Mouse (Mus musculus) adrenal gland, postnatal 4 days (tissue): ENCODE measurements around the gene Pcna. TPM values are rescaled to one million over a fixed set of nuclear protein-coding genes. Genes with fewer than 3 reads are reported as not detected.

ENCODE experiments used
- DNase-seq, 2 experiments: peaks; one replicate each; pipeline ENCODE4 v3.0.0; 2021 to 2022; ENCODE audit warnings: low spot score in 2 of 2, mixed read lengths in 2 of 2
- total RNA-seq, 2 experiments: library from RNA; stranded (reverse); gene quantifications; 2 replicates each; pipeline ENCODE4 v1.2.3; 2021

The Pcna gene
- total RNA-seq, 2 experiments from 2014 or later: 141 to 161 TPM

- no peak for DNase-seq
These were observed 17.1 kb downstream of the Pcna start for GRCm38 (mm10) chr2:132235975-132236374.

DNA sequence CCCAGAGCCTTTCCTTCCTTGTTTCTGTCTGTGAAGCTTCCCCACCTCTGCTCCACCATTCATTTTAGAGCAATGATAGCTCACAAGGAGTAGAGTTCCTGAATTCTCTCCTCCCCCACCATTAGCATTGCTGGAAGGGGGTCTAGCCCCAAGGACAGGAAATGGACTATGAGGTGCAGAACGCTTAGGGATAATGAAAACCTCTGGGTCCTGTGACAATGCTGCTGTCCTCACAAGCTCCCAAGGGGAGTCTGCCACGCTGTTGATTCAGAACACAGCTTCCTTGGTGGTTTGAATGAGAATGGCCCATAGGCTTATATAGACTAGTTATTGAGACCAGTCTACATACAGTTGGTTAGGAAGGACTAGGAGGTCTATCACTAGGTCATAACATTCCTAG is 17.8 kb downstream of the Pcna start:
- no peak for DNase-seq

GRCm38 (mm10) chr2:132233985-132234765 is 18.9 kb downstream of the Pcna start:
- DNase-seq: no peak

GRCm38 (mm10) chr2:132232413-132232945 is 20.6 kb downstream of the Pcna start:
- no peak for DNase-seq

DNA sequence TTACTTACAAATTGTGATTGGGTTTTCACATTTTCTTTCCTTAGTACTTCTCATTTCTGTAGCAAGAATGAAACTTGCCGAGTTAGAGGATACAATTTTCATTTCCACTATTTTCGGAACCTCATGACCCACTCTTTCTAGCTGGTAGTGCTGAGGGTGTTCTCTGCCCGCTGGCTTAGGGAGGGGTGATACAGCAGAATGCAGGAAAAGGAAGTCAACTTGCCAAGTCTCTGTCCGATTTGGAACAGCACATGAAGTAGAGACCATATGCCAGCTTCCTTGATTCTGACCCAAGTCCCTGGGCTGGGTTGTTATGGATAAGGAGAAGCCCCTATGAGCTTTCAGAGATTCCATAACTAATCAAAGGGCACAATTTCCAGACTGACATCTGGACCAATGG is 28.8 kb downstream of the Pcna start:
- no peak for DNase-seq

- no peak for DNase-seq
These were observed 31.5 kb downstream of the Pcna start for GRCm38 (mm10) chr2:132221611-132222073.

DNA sequence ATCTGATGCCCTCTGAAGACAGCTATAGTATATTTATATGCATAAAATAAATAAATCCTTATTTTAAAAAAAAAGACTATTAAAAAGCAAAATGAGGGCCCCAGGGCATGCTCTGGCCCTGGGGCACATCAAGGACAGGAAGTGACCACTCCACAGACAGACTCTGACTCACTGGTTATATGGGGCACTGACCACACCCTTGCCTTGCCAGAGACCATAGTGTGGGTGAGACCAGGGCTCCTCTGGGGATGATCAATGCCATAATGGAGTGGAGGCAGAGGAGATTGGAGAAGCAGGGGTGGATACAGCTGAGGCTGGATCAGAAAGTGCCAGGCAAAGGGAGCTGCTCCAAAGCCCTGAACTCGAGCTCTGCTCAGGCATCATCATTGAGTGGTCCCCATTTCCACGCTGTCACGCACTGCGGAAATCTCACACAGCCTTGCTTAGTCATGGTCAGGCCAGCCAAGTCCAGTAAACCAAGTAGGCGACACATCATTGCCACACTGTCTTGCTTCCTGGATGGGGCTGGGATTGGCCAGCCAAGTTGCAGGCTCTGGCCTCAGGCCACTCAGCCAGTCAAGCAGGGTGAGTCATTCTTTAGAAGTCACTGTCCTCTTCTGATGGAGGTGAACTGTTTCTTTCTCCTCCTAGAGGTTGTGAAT is 41.0 kb downstream of the Pcna start:
- DNase-seq: peak; percentile 17 to 39

DNA sequence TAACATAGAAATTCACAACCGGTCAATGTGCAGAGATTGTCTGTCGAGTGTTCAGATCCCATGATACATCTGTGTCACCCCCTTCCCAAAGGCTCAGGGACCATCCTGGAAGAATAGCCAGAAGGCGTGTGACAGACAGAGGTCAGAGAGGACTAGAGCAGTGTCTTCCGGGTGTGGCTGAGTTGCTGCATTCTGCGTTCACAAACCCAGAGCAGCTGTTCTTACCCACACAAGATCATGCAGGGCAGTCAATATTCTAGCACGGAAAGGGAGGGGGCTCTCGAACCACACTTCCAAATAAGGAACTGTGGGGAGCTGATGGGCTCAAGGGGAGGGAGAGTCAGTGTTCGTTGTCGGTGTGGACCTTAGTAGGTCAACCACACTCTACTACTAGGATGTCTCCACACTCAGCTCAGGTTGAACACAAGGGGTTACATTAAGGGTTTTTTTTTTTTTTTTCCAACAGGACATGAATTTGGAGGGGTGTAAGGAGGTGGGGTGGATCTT is 42.3 kb downstream of the Pcna start:
- DNase-seq: no peak

GRCm38 (mm10) chr2:132208246-132208881 is 44.8 kb downstream of the Pcna start:
- no peak for DNase-seq

DNA sequence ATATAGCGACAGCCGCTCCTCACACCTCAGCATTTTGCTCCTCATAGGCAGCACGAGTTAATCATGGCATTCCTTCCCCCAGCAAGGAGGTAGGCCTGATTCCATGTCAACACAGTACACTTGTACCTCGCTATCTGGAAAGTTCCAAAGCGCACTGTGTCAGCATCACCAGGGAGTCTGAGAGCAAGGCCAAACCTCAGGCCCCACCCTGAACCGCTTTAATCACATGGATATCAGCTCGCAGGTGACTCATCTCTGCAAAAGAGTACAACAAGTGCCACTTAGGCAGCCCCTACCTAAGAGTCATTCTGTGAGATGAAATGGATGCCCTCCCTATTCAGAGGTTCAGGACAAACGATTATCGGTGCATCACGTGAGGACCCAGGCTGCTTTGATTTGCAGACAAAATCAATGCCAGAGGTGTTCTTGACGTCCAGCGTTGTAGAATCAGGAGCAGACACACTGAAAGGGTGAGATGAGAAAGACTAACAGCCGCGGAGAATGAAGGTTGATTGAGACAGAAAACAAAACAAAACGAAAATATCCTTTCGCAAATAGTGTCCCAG is 46.7 kb downstream of the Pcna start:
- no peak for DNase-seq

DNA sequence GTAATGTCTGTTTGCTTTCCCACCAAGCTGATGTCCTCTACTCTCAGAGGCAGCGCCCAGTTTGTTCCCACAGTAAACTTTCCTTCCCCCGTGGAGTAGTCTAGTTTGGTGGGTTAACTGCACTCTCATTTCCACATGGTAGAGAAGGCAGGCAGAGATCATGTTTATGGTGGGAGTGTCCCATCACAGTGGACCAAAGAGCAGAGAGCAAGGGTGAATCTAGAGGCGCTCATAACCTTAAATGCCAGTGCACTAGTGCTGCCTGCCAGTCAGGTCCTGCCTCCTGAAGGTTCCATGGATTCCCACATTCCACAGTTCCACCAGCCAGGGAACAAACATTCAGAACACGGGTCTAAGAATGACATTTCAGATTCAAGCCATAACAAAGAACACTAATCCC is 47.6 kb downstream of the Pcna start:
- DNase-seq: no peak

GRCm38 (mm10) chr2:132203773-132204172 is 49.3 kb downstream of the Pcna start:
- DNase-seq: no peak

DNA sequence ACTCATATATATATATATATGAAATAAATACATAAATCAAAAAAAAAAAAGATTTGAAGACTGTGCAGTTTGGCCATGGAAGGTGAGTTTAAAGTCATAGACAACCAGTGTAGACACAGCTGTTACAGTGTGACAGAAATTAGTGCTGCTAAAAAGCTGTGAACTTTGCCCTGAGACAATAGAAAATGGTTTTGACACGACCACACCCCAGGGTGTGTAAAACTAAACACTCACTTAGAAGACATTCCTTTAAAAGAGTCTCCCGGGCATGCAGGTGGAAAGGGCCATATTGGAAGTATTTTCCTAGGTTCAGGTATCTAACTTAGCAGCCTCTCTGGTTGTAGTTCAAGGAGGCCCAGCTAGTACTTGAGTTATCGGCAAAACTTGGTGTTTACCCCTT is 49.9 kb downstream of the Pcna start:
- no peak for DNase-seq

Other genes with a start within 250 kb of the Pcna start
- gene Rassf2, start 223.1 kb downstream of the Pcna start, total RNA-seq: 10 to 100 TPM; 14.5 to 16.7 TPM
- 10 to 100 TPM; 60.4 to 67.4 TPM for gene Slc23a2, start 108.2 kb downstream of the Pcna start, total RNA-seq
- gene Tmem230, start 5.5 kb downstream of the Pcna start, total RNA-seq: 10 to 100 TPM; 37.5 to 39.1 TPM
- gene Cds2, start 9.8 kb upstream of the Pcna start, total RNA-seq: 10 to 100 TPM; 63.3 to 77.3 TPM
- gene Prokr2, start 132.1 kb upstream of the Pcna start, total RNA-seq: under 1 TPM in 1 of 2 experiments, not detected in 1; 0.31 TPM